ENCODE assay signal across 9 mouse cellular contexts in genomic region chr5:43673083-43673482, GRCm38 (mm10). TPM values are rescaled to one million over a fixed set of nuclear protein-coding genes. Genes with fewer than 3 reads are reported as not detected.
DNase-seq lines count a peak whose midpoint lies in the region; ATAC-seq lines count a peak whose summit lies in the region.
"Had no signal": no experiment of that assay in that cellular context is flagged by ENCODE, and none has a peak within 500 bp of the region (broad histone marks: within the 10 kb centered on the region; RNA-seq: fewer than 3 reads in every experiment).

No protein-coding gene starts in this region.

- H3K4me2 ChIP-seq in heart, embryonic 15.5 days = peak overlapping the region; percentile 76
- peak overlapping the region; percentile 75 for H3K4me2 ChIP-seq in hindbrain, embryonic 16.5 days (ENCODE audit: low read length)
- H3K4me2 ChIP-seq in midbrain, embryonic 16.5 days (ENCODE audit: low read length) = peak overlapping the region; percentile 77

- ATAC-seq in heart, embryonic 15.5 days (replicated peaks; ENCODE audit: insufficient number of reproducible peaks, insufficient read depth, low FRiP score, low read depth) = no peak
- ATAC-seq in hindbrain, embryonic 16.5 days = no peak
- ATAC-seq in midbrain, embryonic 16.5 days = no peak
- no peak for ATAC-seq in erythroblast, adult 5-6 weeks (replicated peaks; ENCODE audit: low FRiP score, poor library complexity, severe bottlenecking)

- intact Hi-C loops in heart, postnatal 10 days (cut with DNase I) = loop anchor here (5.0 to 10.0 kb wide), 5 partner anchors 164 to 1752 kb away; partner anchors contain the start of gene Tapt1

- WGBS in heart, embryonic 15.5 days = 70% methylated on average over 2 of the region's 2 CpGs
- WGBS in embryonic facial prominence, embryonic 10.5 days = 76% methylated on average over 2 of the region's 2 CpGs
- 77% methylated on average over 2 of the region's 2 CpGs for WGBS in hindbrain, embryonic 16.5 days
- WGBS in midbrain, embryonic 16.5 days = 77% methylated on average over 2 of the region's 2 CpGs

- H3K36me3 ChIP-seq in heart, embryonic 15.5 days = peaks cover 15% of the 10 kb centered on the region
- H3K36me3 ChIP-seq in embryonic facial prominence, embryonic 10.5 days (replicated peaks) = peaks cover 22% of the 10 kb centered on the region
- peaks cover 2% of the 10 kb centered on the region; the same call in 1 of the 2 replicates for H3K36me3 ChIP-seq in hindbrain, embryonic 16.5 days (ENCODE audit: control insufficient read depth, insufficient read depth, low read length)
- no peaks in the 10 kb centered on the region for H3K36me3 ChIP-seq in midbrain, embryonic 16.5 days (ENCODE audit: control insufficient read depth, insufficient read depth, low read length)

- no peaks in the 10 kb centered on the region for H3K27me3 ChIP-seq in heart, embryonic 15.5 days
- no peaks in the 10 kb centered on the region for H3K27me3 ChIP-seq in embryonic facial prominence, embryonic 10.5 days (replicated peaks; ENCODE audit: low read depth, poor library complexity, severe bottlenecking)
- no peaks in the 10 kb centered on the region for H3K27me3 ChIP-seq in hindbrain, embryonic 16.5 days (replicated peaks; ENCODE audit: control insufficient read depth, insufficient read depth, low read length)
- H3K27me3 ChIP-seq in midbrain, embryonic 16.5 days (ENCODE audit: control insufficient read depth, insufficient read depth, low read depth, low read length) = no peaks in the 10 kb centered on the region

- no peaks in the 10 kb centered on the region for H3K9me3 ChIP-seq in heart, embryonic 15.5 days (replicated peaks)
- H3K9me3 ChIP-seq in embryonic facial prominence, embryonic 10.5 days = no peaks in the 10 kb centered on the region
- no peaks in the 10 kb centered on the region for H3K9me3 ChIP-seq in hindbrain, embryonic 16.5 days (ENCODE audit: control insufficient read depth, low read length)
- no peaks in the 10 kb centered on the region for H3K9me3 ChIP-seq in midbrain, embryonic 16.5 days (replicated peaks; ENCODE audit: control insufficient read depth, low read length, poor library complexity, severe bottlenecking)

- H3K27ac ChIP-seq in heart, embryonic 15.5 days = peak overlapping the region; percentile 80
- H3K27ac ChIP-seq in embryonic facial prominence, embryonic 10.5 days (replicated peaks) = peak overlapping the region; percentile 97
- peak overlapping the region; percentile 95 for H3K27ac ChIP-seq in hindbrain, embryonic 16.5 days (ENCODE audit: low read depth, low read length)
- peak overlapping the region; percentile 87 for H3K27ac ChIP-seq in midbrain, embryonic 16.5 days (ENCODE audit: low read length)

- peak overlapping the region; percentile 60 for H3K4me3 ChIP-seq in heart, embryonic 15.5 days
- H3K4me3 ChIP-seq in embryonic facial prominence, embryonic 10.5 days = peak overlapping the region; percentile 63
- H3K4me3 ChIP-seq in hindbrain, embryonic 16.5 days (ENCODE audit: low read length) = peak overlapping the region; percentile 59
- H3K4me3 ChIP-seq in midbrain, embryonic 16.5 days (ENCODE audit: low read depth, low read length) = peak overlapping the region; percentile 48

- H3K4me1 ChIP-seq in heart, embryonic 15.5 days (replicated peaks) = peaks cover 22% of the 10 kb centered on the region
- peaks cover 15% of the 10 kb centered on the region for H3K4me1 ChIP-seq in embryonic facial prominence, embryonic 10.5 days
- peaks cover 9% of the 10 kb centered on the region for H3K4me1 ChIP-seq in hindbrain, embryonic 16.5 days (ENCODE audit: control insufficient read depth, insufficient read depth, low read depth, low read length)
- H3K4me1 ChIP-seq in midbrain, embryonic 16.5 days (ENCODE audit: control insufficient read depth, insufficient read depth, low read length) = peaks cover 10% of the 10 kb centered on the region

- DNase-seq in heart, postnatal 10 days = no peak
- DNase-seq in embryonic facial prominence, embryonic 10.5 days (ENCODE audit: low spot score) = peak; percentile 11
- no peak for DNase-seq in T-cell, adult 2 months (ENCODE audit: low spot score)
- DNase-seq in embryo, embryonic 11 days = no peak

- peak overlapping the region; percentile 65 for H3K9ac ChIP-seq in heart, embryonic 15.5 days
- H3K9ac ChIP-seq in hindbrain, embryonic 16.5 days (ENCODE audit: low read depth, low read length) = peak overlapping the region; percentile 83
- peak overlapping the region; percentile 72 for H3K9ac ChIP-seq in midbrain, embryonic 16.5 days (ENCODE audit: low read depth, low read length)

RNA-seq across cellular contexts. Expression of gene Cc2d2a, which starts 10.9 kb away (rescaled TPM):
- polyA plus RNA-seq in heart, embryonic 15.5 days (2015; fragmentation: Nextera tagmentation; extraction: Ambion mirVana) = 9.2 and 9.5 TPM in 2 replicates
- total RNA-seq in heart, postnatal 10 days (2021) = 10 to 100 TPM; 10.7 to 13.6 TPM
- 8.4 and 9.1 TPM in 2 replicates for polyA plus RNA-seq in embryonic facial prominence, embryonic 10.5 days (2016; fragmentation: Nextera tagmentation; extraction: Ambion mirVana)
- 7.2 and 8.4 TPM in 2 replicates for polyA plus RNA-seq in hindbrain, embryonic 16.5 days (2015; fragmentation: Nextera tagmentation; extraction: Ambion mirVana)
- 7.1 and 9.4 TPM in 2 replicates for polyA plus RNA-seq in midbrain, embryonic 16.5 days (2015; fragmentation: Nextera tagmentation; extraction: Ambion mirVana)
- 1.5 TPM in 1 of 2 replicates, not detected in the other for total RNA-seq in erythroblast, adult 5-6 weeks (2015; ENCODE audit: low replicate concordance)
- total RNA-seq in erythroblast, adult 5-6 weeks (2017; ENCODE audit: low replicate concordance) = 0.34 and 0.98 TPM in 2 replicates
- total RNA-seq: MEL had no signal
